Mouse (Mus musculus): ENCODE results near the gene Iqgap2. TPM values are rescaled to one million over a fixed set of nuclear protein-coding genes. Genes with fewer than 3 reads are reported as not detected.

Gene Iqgap2
- polyA plus RNA-seq, 1 experiment from 2014 or later: 6.2 TPM

DNA sequence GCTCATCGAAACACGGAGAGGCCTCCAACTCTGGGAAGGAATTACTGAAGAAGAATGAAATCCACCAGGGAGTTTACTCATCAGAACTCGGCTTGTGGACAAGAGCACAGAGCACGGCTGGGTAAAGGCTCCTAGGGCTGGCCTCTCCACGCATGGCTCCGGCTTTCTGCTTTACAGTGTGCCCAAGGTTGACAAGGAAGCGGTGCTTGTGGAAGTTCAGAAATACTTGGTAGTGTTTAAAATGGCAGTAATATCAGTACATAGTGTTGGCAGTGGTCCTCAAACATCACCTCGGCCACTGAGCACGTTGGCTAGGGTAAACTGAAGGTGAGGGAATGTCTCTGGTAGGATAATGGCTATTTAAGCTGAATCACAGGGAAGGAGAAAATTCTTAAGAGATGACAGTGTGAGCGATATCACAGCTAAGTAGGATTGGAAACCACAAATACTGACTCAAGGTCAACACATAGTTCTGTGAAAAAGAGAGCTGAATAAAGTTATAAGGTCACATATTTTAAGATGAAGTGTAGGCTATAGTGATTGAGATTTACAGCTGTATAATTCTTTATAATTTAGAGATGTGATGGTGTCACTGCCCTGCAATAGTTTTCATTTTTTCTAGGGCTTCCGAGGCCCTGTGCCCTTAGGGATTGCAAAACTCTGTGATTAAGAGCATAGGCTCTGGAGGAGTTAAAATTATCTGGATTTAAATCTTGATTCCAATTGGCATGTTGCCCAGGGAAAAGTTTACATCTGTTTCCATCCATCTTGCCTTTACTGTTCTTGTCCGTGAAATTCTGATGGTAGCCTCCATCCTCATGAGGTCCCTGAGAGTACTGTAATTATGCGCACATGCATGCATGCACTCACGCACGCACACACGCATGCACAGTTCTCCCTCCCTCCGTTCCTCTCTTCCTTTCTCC is 250.4 kb downstream of the Iqgap2 start:
- no peaks in the 10 kb centered on the region for H3K27me3 ChIP-seq
- H3K9ac ChIP-seq: no peak overlapping the region
- H3K4me1 ChIP-seq: peaks cover 32% of the 10 kb centered on the region
- no peak overlapping the region for H3K4me3 ChIP-seq
- 69% methylated on average over 17 of the region's 17 CpGs for WGBS
- no peaks in the 10 kb centered on the region for H3K9me3 ChIP-seq
- no peak overlapping the region for H3K27ac ChIP-seq
- ATAC-seq (ENCODE audit: borderline replicate concordance, extremely low read depth, low FRiP score, low TSS enrichment): no peak
- H3K4me2 ChIP-seq: no peak overlapping the region
- H3K36me3 ChIP-seq: no peaks in the 10 kb centered on the region

DNA sequence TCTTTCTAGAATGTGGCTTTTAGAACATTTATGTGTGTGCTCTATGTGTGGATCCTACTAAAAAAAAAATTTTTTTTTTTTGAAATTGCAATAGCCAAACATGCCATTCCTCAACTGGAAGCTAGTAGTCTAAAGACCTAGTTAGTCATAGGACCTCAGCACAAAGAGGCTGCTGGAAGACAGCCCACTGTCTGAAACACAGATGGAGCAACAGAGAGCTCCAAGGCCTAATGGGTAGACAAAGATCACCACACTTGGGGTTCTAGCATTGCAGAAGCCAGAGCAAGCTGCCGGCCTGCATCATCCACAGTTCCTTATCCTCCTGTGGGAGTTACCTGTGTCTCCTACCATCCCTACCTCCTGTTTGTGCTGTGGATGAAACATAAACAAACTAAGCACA is 251.3 kb downstream of the Iqgap2 start:
- Histone ChIP-seq H3K4me2 (no peak overlapping the region), H3K4me3 (no peak overlapping the region), H3K27ac (no peak overlapping the region), H3K27me3 (no peaks in the 10 kb centered on the region), H3K9me3 (no peaks in the 10 kb centered on the region), H3K36me3 (no peaks in the 10 kb centered on the region), H3K4me1 (peaks cover 32% of the 10 kb centered on the region), H3K9ac (no peak overlapping the region)
- no peak for ATAC-seq (ENCODE audit: borderline replicate concordance, extremely low read depth, low FRiP score, low TSS enrichment)
- WGBS: 85% methylated on average over 1 of the region's 1 CpGs

DNA sequence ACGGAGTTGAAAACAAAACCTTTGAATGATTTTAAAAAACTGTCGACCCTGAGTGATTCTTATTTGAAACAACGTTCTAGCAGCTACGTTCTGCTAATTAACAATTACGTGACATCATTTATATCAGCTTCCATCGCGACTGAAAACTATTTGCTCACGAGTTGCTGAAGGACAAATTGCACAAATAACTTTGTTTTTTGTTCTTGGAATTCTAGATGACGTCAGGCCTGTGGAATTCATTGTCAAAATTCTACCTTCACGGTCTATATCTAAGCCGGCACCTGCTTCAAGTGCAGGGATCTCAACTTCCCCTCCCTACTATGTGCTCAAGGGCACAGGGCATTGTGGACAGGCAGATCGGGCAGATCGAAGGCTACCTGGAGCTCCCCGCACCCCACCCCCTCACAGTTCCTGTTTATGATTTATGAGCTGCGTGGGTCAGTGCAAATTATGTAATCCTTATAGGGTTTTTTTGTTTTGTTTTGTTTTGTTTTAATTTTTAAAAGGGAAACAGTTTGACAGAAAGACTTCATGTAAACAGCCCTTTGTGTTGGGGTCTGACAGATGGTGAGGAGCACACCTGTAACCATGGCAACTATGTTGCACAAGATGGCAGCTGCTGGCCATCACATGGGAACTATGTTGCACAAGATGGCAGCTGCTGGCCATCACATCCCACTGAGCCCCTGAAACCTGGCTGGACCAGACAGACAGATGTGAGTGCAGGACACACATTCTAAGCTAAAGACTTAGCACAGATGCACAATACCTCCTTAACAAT is 252.2 kb downstream of the Iqgap2 start:
- H3K36me3 ChIP-seq: no peaks in the 10 kb centered on the region
- WGBS: 40% methylated on average over 15 of the region's 15 CpGs
- no peak overlapping the region for H3K9ac ChIP-seq
- H3K4me3 ChIP-seq: no peak overlapping the region
- H3K9me3 ChIP-seq: no peaks in the 10 kb centered on the region
- peak overlapping the region; percentile 77 for H3K27ac ChIP-seq
- ATAC-seq (ENCODE audit: borderline replicate concordance, extremely low read depth, low FRiP score, low TSS enrichment): peak; percentile 32; the same call in 1 of the 2 replicates
- no peak overlapping the region for H3K4me2 ChIP-seq
- H3K27me3 ChIP-seq: no peaks in the 10 kb centered on the region
- peaks cover 40% of the 10 kb centered on the region for H3K4me1 ChIP-seq

DNA sequence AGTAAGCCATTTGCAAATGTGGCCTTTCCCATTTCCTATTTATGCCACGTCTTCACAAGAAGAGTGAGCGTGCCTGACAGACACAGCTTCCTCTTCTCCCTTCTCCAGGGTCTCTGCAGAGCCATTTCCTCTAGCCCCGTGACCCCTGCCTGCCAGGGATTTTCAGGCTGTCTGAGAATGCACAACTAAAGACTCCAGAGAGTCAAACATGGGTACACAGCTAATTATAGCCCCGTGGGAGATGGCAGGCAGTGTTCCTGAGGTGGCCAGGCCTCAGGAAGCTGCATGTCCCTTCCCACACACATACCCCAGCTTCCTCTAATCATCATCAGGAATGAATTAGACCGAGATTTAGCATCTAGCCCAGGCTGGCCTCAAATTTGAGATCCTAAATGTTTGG is 252.8 kb downstream of the Iqgap2 start:
- Histone ChIP-seq H3K27me3 (no peaks in the 10 kb centered on the region), H3K9me3 (no peaks in the 10 kb centered on the region), H3K27ac (peak overlapping the region; percentile 77), H3K36me3 (no peaks in the 10 kb centered on the region), H3K4me1 (peaks cover 45% of the 10 kb centered on the region), H3K4me2 (no peak overlapping the region), H3K9ac (no peak overlapping the region), H3K4me3 (no peak overlapping the region)
- peak; percentile 75; the same call in 1 of the 2 replicates for ATAC-seq (ENCODE audit: borderline replicate concordance, extremely low read depth, low FRiP score, low TSS enrichment)
- WGBS: 30% methylated on average over 5 of the region's 5 CpGs

DNA sequence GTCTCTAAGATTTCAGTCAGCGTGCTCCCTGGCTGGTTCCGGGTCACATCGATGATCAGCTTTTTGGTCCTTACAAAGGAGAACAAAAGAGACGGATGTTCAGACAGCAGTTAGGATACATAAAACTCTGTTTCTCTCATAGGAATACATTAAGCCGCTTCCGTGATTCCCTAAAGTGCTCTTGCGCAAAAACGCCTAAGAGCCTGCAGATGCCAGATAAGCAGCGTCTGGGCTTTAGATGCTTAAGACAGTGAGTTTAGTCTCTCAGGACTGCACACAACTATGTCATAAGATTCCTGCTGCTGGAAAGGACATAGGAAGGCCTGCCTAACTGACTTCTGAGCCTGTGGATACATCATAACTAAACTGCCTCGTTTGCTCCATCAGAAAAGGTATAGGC is 254.0 kb downstream of the Iqgap2 start:
- H3K27ac ChIP-seq: peak overlapping the region; percentile 77; the same call in 1 of the 2 replicates
- ATAC-seq (ENCODE audit: borderline replicate concordance, extremely low read depth, low FRiP score, low TSS enrichment): no peak
- WGBS: 69% methylated on average over 10 of the region's 10 CpGs
- H3K27me3 ChIP-seq: no peaks in the 10 kb centered on the region
- H3K4me3 ChIP-seq: no peak overlapping the region
- H3K4me1 ChIP-seq: peaks cover 55% of the 10 kb centered on the region
- H3K4me2 ChIP-seq: no peak overlapping the region
- no peak overlapping the region for H3K9ac ChIP-seq
- H3K36me3 ChIP-seq: no peaks in the 10 kb centered on the region
- no peaks in the 10 kb centered on the region for H3K9me3 ChIP-seq

DNA sequence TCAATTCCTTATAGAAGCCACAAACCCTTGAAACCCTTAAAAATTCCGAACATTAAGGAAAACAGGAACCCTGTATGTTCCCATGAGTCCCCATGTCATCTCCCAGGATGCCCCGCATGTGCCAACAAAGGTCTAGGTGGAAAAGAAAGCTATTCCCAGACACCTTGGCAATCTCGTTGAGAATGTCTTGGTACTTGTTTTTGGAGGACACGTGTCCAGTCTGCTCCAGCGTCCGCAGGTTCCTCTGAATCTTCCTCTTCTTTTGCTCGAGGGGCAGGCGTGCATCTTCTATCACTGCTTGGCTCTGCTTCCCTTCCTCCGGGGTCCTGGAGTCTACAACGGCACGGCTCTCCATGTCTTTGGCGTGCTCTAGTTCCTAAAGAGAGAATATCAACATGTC is 256.4 kb downstream of the Iqgap2 start:
- Histone ChIP-seq H3K36me3 (no peaks in the 10 kb centered on the region), H3K9me3 (no peaks in the 10 kb centered on the region), H3K4me3 (no peak overlapping the region), H3K9ac (no peak overlapping the region), H3K4me2 (no peak overlapping the region), H3K27ac (no peak overlapping the region), H3K4me1 (peaks cover 53% of the 10 kb centered on the region), H3K27me3 (no peaks in the 10 kb centered on the region)
- ATAC-seq (ENCODE audit: borderline replicate concordance, extremely low read depth, low FRiP score, low TSS enrichment): no peak
- WGBS: 86% methylated on average over 12 of the region's 12 CpGs

DNA sequence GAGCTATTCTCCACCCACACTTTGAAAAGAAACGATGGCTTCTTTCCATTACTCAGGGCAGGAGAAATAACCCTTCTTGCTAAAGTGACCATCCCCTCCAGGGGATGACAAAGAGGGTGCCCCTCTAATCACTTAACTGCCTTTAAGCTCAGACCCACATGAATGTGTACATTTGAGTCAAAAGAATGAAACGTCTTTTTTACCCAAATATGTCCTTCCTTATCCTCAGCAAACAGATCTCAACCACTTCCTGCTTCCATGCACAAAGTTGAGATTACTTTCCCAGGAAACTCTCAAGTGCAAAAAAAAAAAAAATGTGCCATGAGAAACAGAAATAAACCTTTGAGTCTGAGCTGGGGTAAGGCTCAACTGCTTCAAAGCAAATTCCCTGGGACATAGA is 257.3 kb downstream of the Iqgap2 start:
- no peaks in the 10 kb centered on the region for H3K9me3 ChIP-seq
- peak overlapping the region; percentile 76 for H3K27ac ChIP-seq
- H3K4me2 ChIP-seq: no peak overlapping the region
- no peak for ATAC-seq (ENCODE audit: borderline replicate concordance, extremely low read depth, low FRiP score, low TSS enrichment)
- 4% methylated on average over 2 of the region's 2 CpGs for WGBS
- no peaks in the 10 kb centered on the region for H3K36me3 ChIP-seq
- no peak overlapping the region for H3K9ac ChIP-seq
- H3K4me3 ChIP-seq: no peak overlapping the region
- H3K27me3 ChIP-seq: no peaks in the 10 kb centered on the region
- peaks cover 48% of the 10 kb centered on the region for H3K4me1 ChIP-seq

DNA sequence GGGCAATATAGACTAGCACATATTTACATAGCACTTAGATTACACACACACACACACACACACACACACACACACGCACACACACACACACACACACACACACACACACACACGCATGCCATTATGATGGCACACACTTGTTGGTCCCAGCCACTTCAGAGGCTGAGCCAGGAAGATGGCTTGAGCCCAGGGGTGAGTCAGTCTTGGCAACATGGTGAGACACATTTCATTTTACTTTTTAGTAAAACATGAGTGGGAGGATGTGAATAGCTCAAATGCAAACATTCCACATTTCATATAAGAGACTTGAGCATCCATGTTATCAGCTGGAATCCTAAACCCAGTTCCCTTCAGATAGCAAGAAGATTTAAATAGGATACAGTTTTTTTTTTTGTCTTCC is 258.3 kb downstream of the Iqgap2 start:
- Histone ChIP-seq H3K4me2 (no peak overlapping the region), H3K27ac (peak overlapping the region; percentile 76; the same call in 1 of the 2 replicates), H3K36me3 (no peaks in the 10 kb centered on the region), H3K4me1 (peaks cover 37% of the 10 kb centered on the region), H3K27me3 (no peaks in the 10 kb centered on the region), H3K9me3 (no peaks in the 10 kb centered on the region), H3K9ac (no peak overlapping the region), H3K4me3 (no peak overlapping the region)
- no peak for ATAC-seq (ENCODE audit: borderline replicate concordance, extremely low read depth, low FRiP score, low TSS enrichment)
- WGBS: 44% methylated on average over 2 of the region's 2 CpGs

DNA sequence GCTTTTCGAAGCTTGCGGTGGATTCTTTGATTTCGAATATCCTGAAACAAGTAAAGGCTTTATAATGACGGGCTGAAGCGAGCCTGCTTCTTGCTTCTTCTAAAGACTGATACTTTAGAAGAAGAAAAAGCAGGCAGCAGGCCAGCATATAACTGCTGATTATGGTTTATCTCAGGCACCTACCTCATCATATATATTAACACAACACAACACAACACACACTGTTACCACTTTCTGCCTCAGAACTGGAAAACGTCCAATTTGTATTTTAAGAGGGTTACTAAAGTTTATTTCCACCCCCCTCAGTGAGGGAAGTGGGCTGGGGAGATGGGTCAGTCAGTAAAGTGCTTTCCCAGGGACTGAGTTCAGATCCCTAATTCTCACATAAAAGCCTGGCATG is 259.6 kb downstream of the Iqgap2 start:
- no peak overlapping the region for H3K27ac ChIP-seq
- WGBS: 65% methylated on average over 6 of the region's 6 CpGs

DNA sequence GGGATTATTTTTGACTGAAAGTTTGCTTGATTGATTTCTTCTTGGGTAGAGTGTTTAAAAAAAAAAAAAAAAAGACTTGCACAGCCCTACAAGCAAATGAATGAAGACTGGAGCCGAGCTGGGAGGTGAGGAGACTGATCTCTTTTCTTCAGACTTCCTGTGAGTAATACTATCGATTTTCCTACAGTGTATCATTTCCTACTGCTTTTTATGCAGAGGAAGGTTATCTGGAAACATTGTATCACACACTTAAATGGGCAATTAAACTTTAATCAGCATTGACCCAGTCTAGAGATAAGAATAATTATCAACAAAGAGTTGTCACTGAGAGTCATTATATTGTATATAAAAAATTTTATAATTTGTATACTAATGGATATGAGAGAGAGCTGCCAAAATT is 261.0 kb downstream of the Iqgap2 start:
- Histone ChIP-seq H3K27me3 (no peaks in the 10 kb centered on the region), H3K9me3 (no peaks in the 10 kb centered on the region), H3K4me1 (peaks cover 31% of the 10 kb centered on the region), H3K27ac (no peak overlapping the region), H3K4me2 (no peak overlapping the region), H3K36me3 (no peaks in the 10 kb centered on the region), H3K4me3 (no peak overlapping the region), H3K9ac (no peak overlapping the region)
- ATAC-seq (ENCODE audit: borderline replicate concordance, extremely low read depth, low FRiP score, low TSS enrichment): no peak
- 52% methylated on average over 2 of the region's 2 CpGs for WGBS

More for the DNA sequence above, 259.6 kb downstream of the Iqgap2 start:
- Histone ChIP-seq H3K4me2 (no peak overlapping the region), H3K27me3 (no peaks in the 10 kb centered on the region), H3K9me3 (no peaks in the 10 kb centered on the region), H3K4me1 (peaks cover 31% of the 10 kb centered on the region), H3K9ac (no peak overlapping the region), H3K36me3 (no peaks in the 10 kb centered on the region), H3K4me3 (no peak overlapping the region)
- ATAC-seq (ENCODE audit: borderline replicate concordance, extremely low read depth, low FRiP score, low TSS enrichment): no peak

DNA sequence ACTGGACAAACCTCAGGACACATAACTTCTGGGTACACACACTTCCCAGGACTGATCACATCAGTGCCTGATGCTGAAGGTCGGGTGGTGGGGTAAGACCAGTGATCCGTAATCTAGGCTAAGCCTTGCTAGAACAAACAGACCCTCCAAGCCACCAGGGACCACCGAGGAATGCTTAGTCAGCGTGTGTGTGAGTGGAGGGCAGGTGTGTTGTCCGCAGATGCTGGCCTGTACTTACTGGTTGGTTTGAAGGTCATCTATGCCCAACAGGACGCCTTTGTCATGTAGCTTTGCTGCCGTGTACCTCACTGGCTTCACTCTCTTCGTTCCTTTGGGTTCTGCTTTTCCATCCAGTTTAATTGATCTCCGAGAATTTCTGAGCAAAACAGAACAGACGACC is 262.0 kb downstream of the Iqgap2 start:
- Histone ChIP-seq H3K9me3 (no peaks in the 10 kb centered on the region), H3K36me3 (no peaks in the 10 kb centered on the region), H3K9ac (no peak overlapping the region), H3K27ac (no peak overlapping the region), H3K4me2 (no peak overlapping the region), H3K4me3 (no peak overlapping the region), H3K27me3 (no peaks in the 10 kb centered on the region), H3K4me1 (peaks cover 25% of the 10 kb centered on the region)
- ATAC-seq (ENCODE audit: borderline replicate concordance, extremely low read depth, low FRiP score, low TSS enrichment): no peak
- WGBS: 84% methylated on average over 10 of the region's 10 CpGs

DNA sequence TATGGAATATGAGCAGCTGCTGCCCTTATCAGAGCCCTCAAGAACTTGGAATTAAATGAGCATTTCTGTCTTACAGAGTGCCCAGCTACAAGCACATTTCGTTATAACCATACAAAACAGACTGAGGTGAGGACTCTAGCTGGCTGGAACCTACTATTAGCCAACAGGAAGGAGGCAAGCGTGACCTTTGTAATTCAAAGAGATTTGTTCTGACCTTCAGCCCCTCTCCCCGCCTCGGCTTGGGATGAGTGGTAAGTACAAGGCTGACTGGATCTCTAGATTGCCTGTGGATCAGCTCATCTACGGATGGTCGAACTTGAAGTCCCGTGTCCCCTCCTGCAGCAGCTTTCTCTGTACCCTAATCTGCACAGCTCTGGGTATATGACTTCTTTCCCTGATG is 265.0 kb downstream of the Iqgap2 start:
- Histone ChIP-seq H3K36me3 (no peaks in the 10 kb centered on the region), H3K27me3 (no peaks in the 10 kb centered on the region), H3K4me3 (no peak overlapping the region), H3K9me3 (no peaks in the 10 kb centered on the region), H3K27ac (no peak overlapping the region), H3K9ac (no peak overlapping the region), H3K4me2 (no peak overlapping the region), H3K4me1 (no peaks in the 10 kb centered on the region)
- ATAC-seq (ENCODE audit: borderline replicate concordance, extremely low read depth, low FRiP score, low TSS enrichment): no peak
- 81% methylated on average over 7 of the region's 7 CpGs for WGBS
